Mouse (Mus musculus): Measurements from ENCODE around the gene Spz1. TPM values are rescaled to one million over a fixed set of nuclear protein-coding genes. Genes with fewer than 3 reads are reported as not detected.

Spz1 gene
- polyA plus RNA-seq (2015; fragmentation: Nextera tagmentation; extraction: Ambion mirVana): not detected in 2 replicates

DNA sequence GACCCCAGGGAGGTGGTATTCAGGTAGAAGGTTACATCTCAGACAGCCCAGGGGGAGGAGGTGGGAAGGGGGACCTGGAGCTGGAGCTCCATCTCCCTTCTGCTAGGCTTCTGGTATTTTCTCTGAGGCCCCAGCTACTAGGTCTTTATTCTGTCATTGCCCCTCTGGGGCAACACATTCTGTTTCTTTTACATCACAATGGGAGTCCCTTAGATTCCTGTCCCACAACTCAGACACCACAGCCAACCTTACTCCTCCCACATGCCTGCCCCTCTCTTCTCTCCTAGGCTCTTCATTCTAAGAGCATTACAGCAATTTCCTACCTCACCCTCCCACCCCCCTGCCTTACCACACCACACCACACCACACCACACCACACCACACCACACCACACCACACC, at the start of gene Spz1:
TSS of gene Spz1 (minus strand) at position 101 of the 400 bp plus-strand sequence.

GRCm38 (mm10) chr13:92610311-92611221, 34.6 kb upstream of the Spz1 start, which contains the start of gene Serinc5:
Serinc5 (plus strand) TSS chr13:92611091.

GRCm38 (mm10) chr13:92530721-92531211, 45.2 kb downstream of the Spz1 start, which contains the start of gene Zfyve16:
Zfyve16 (minus strand) TSS chr13:92530868.

Other genes starting within 250 kb of the Spz1 start
- gene Dhfr, start 221.4 kb downstream of the Spz1 start, polyA plus RNA-seq (2015; fragmentation: Nextera tagmentation; extraction: Ambion mirVana): 3.3 and 4.1 TPM in 2 replicates
- 9.2 and 9.5 TPM in 2 replicates for gene Msh3, start 221.2 kb downstream of the Spz1 start, polyA plus RNA-seq (2015; fragmentation: Nextera tagmentation; extraction: Ambion mirVana)
- gene Ankrd34b, start 150.3 kb downstream of the Spz1 start, polyA plus RNA-seq (2015; fragmentation: Nextera tagmentation; extraction: Ambion mirVana): 0.04 TPM in 1 of 2 replicates, not detected in the other
- gene Fam151b, start 92.2 kb downstream of the Spz1 start, polyA plus RNA-seq (2015; fragmentation: Nextera tagmentation; extraction: Ambion mirVana): 0.21 and 0.33 TPM in 2 replicates
- gene Zfyve16, start 45.3 kb downstream of the Spz1 start, polyA plus RNA-seq (2015; fragmentation: Nextera tagmentation; extraction: Ambion mirVana): 5.3 and 5.9 TPM in 2 replicates
- gene Serinc5, start 34.9 kb upstream of the Spz1 start, polyA plus RNA-seq (2015; fragmentation: Nextera tagmentation; extraction: Ambion mirVana): 10.0 and 11.7 TPM in 2 replicates
- 31.4 and 51.9 TPM in 2 replicates for gene Thbs4, start 218.6 kb upstream of the Spz1 start, polyA plus RNA-seq (2015; fragmentation: Nextera tagmentation; extraction: Ambion mirVana)

All from skeletal muscle tissue, postnatal 0 days (tissue).